Mouse (Mus musculus): Measurements from ENCODE around the gene Lin28b.

GRCm38 (mm10) chr10:45472431-45473142 lies 13.6 kb downstream of the Lin28b start:
- TF ChIP-seq CTCF (IDR thresholded peaks at IDR 0.05; ENCODE audit: extremely low read depth, insufficient read length, insufficient replicate concordance, low read depth, low read length) (no peak), POLR2A (IDR thresholded peaks at IDR 0.05; ENCODE audit: low read depth, low read length) (no peak)
